Mouse (Mus musculus) intestine, postnatal 0 days (tissue): ENCODE results near the gene Zfand5. TPM values are rescaled to one million over a fixed set of nuclear protein-coding genes. Genes with fewer than 3 reads are reported as not detected.
A peak's percentile ranks its signal among the peaks of the same experiment; 100 is the strongest.

ENCODE experiments used
- ATAC-seq: fragments of 200-750 bp; cut with Nextera tagmentation; 2 replicates; pipeline ENCODE4 v1.8.0; 2017; ENCODE audit warnings: mild to moderate bottlenecking, moderate TSS enrichment, moderate library complexity
- H3K27ac ChIP-seq: fragments of 300-500 bp; sonication (generic); 2 replicates; pipeline ENCODE4 v1.5.1; 2014; ENCODE audit warnings: mild to moderate bottlenecking, low read depth, low read length, moderate library complexity
- H3K27me3 ChIP-seq: fragments of 300-500 bp; sonication (generic); replicated peaks from 2 replicates; pipeline ENCODE4 v1.6.1; 2014; ENCODE audit warnings: low read length, mixed read lengths; ENCODE audit not compliant: control insufficient read depth, insufficient read depth
- H3K36me3 ChIP-seq: fragments of 300-500 bp; sonication (generic); 2 replicates; pipeline ENCODE4 v1.6.1; 2014; ENCODE audit warnings: mild to moderate bottlenecking, moderate library complexity; ENCODE audit not compliant: control insufficient read depth, insufficient read depth
- H3K4me1 ChIP-seq: fragments of 300-500 bp; sonication (generic); replicated peaks from 2 replicates; pipeline ENCODE4 v1.6.1; 2014; ENCODE audit warnings: antibody characterized with exemption, low read length, mixed read lengths; ENCODE audit not compliant: control insufficient read depth, insufficient read depth
- H3K4me2 ChIP-seq: fragments of 300-500 bp; sonication (generic); replicated peaks from 2 replicates; pipeline ENCODE4 v1.6.1; 2014; ENCODE audit warnings: low read depth, mild to moderate bottlenecking, moderate library complexity
- H3K4me3 ChIP-seq: fragments of 300-500 bp; sonication (generic); 2 replicates; pipeline ENCODE4 v1.5.1; 2014; ENCODE audit warnings: low read depth, low read length
- H3K9ac ChIP-seq: fragments of 300-500 bp; sonication (generic); 2 replicates; pipeline ENCODE4 v1.6.1; 2014; ENCODE audit warnings: mild to moderate bottlenecking, low read depth, low read length
- H3K9me3 ChIP-seq: fragments of 300-500 bp; sonication (generic); 2 replicates; pipeline ENCODE4 v1.6.1; 2016; ENCODE audit warnings: mixed run types; ENCODE audit not compliant: control insufficient read depth
- CTCF ChIP-seq: sonication (generic); IDR thresholded peaks from 2 replicates; pipeline ENCODE4 v1.5.1; 2016; ENCODE audit warnings: low read depth, mild to moderate bottlenecking, control low read depth, antibody characterized with exemption, moderate library complexity
- WGBS: fragments of 180-500 bp; shearing (Covaris S2); extraction: QIAGEN DNeasy Blood & Tissue Kit; methylation state at CpG from one replicate; pipeline ENCODE4 v1.1.7; 2014; 5-methylcytosine and 5-hydroxymethylcytosine counted together
- polyA plus RNA-seq: library from polyadenylated mRNA; unstranded; fragments of >200 nt; fragmentation: Nextera tagmentation; extraction: Ambion mirVana; gene quantifications from 2 replicates; pipeline ENCODE4 v1.2.1, GENCODE M21; 2015

Zfand5 gene
- polyA plus RNA-seq, 1 experiment from 2014 or later = 95.9 TPM

- Histone ChIP-seq H3K4me1 (no peaks in the 10 kb centered on the region), H3K27me3 (no peaks in the 10 kb centered on the region), H3K27ac (no peak overlapping the region), H3K36me3 (no peaks in the 10 kb centered on the region), H3K9ac (no peak overlapping the region), H3K4me3 (no peak overlapping the region), H3K4me2 (no peak overlapping the region), H3K9me3 (no peaks in the 10 kb centered on the region)
- no peak for TF ChIP-seq CTCF
- WGBS = 71% methylated on average over 3 of the region's 3 CpGs
- ATAC-seq = no peak
These were observed 43.6 kb downstream of the Zfand5 start for GRCm38 (mm10) chr19:21315701-21316100.

GRCm38 (mm10) chr19:21319618-21320017 lies 47.5 kb downstream of the Zfand5 start:
- Histone ChIP-seq H3K9me3 (no peaks in the 10 kb centered on the region), H3K36me3 (no peaks in the 10 kb centered on the region), H3K4me1 (no peaks in the 10 kb centered on the region), H3K27me3 (no peaks in the 10 kb centered on the region), H3K4me2 (no peak overlapping the region), H3K4me3 (no peak overlapping the region), H3K27ac (no peak overlapping the region), H3K9ac (no peak overlapping the region)
- no peak for TF ChIP-seq CTCF
- ATAC-seq = no peak
- 88% methylated on average over 1 of the region's 1 CpGs for WGBS

- H3K27ac ChIP-seq = no peak overlapping the region
- no peaks in the 10 kb centered on the region for H3K4me1 ChIP-seq
- WGBS = 90% methylated on average over 3 of the region's 3 CpGs
- H3K27me3 ChIP-seq = no peaks in the 10 kb centered on the region
- TF ChIP-seq CTCF = no peak
- H3K9me3 ChIP-seq = no peaks in the 10 kb centered on the region
- ATAC-seq = no peak
- H3K9ac ChIP-seq = no peak overlapping the region
- no peak overlapping the region for H3K4me2 ChIP-seq
- H3K4me3 ChIP-seq = no peak overlapping the region
- no peaks in the 10 kb centered on the region for H3K36me3 ChIP-seq
These were observed 53.3 kb downstream of the Zfand5 start for GRCm38 (mm10) chr19:21325333-21325732.

DNA sequence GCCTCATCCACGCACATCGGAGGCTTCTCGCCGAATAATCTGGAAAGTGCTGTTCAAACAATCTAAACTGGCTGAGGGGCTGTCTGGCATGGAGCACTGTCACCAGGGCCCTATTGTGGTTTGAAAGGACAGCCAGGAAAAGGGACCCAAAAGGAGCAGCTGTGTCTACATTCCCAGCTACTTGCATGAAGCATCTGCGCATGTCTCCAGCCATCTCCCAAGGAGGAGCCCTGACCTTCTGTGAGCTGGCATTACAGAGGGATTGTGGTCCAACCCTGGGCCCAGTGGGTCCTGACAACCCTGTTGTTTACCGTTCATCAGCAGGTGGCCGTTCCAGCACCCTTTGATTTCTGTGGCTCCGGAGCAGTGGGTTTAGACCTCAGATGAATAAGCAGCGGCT lies 56.9 kb downstream of the Zfand5 start:
- Histone ChIP-seq H3K9me3 (no peaks in the 10 kb centered on the region), H3K27me3 (0 out of 2 replicates have a peak, but pooled peaks cover 1% of the 10 kb centered on the region), H3K27ac (no peak overlapping the region), H3K4me2 (no peak overlapping the region), H3K4me3 (no peak overlapping the region), H3K36me3 (no peaks in the 10 kb centered on the region), H3K9ac (no peak overlapping the region), H3K4me1 (no peaks in the 10 kb centered on the region)
- TF ChIP-seq CTCF = no peak
- WGBS = 75% methylated on average over 9 of the region's 9 CpGs
- ATAC-seq = no peak

GRCm38 (mm10) chr19:21329770-21330169 lies 57.7 kb downstream of the Zfand5 start:
- 36% methylated on average over 5 of the region's 5 CpGs for WGBS

DNA sequence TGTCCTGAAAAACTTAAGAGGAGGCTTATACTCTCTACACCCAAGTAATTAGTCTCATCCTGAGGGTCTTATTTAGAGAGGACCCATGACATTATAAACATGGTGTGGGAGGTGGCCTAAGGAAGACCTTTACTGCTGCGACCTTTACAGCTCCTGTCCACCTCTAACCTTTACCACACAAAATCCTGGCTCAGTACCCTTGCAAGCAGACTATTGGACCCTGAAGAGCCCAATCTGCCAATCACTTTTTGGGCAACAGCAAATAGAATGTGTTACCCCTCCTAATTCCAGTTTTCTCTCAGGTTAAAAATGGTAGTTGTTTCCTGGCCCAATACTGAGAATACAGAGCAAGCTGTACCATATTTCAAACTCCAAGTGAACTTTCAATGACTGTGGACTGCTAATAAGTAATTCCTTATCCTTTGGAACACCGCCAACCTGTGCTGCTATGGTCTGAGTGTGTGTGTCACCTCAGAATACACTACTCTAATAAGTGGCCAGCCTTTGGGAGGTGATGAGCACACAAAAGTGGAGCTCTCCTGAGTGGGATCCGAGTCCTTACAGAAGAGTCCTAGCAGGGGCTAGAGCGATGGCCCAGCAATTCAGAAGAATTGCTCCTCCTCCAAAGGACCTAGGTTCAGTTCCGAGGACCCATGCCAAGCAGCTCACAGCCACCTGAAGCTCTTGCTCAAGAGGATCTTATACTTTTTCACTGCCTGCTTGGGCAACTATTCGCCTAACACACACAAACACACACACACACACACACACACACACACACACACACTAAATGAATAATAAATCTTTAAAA lies 58.4 kb downstream of the Zfand5 start:
- Histone ChIP-seq H3K4me1 (no peaks in the 10 kb centered on the region), H3K27ac (no peak overlapping the region), H3K36me3 (no peaks in the 10 kb centered on the region), H3K4me3 (no peak overlapping the region), H3K9ac (no peak overlapping the region), H3K4me2 (no peak overlapping the region), H3K27me3 (0 out of 2 replicates have a peak, but pooled peaks cover 4% of the 10 kb centered on the region), H3K9me3 (no peaks in the 10 kb centered on the region)
- no peak for TF ChIP-seq CTCF
- 85% methylated on average over 6 of the region's 6 CpGs for WGBS
- ATAC-seq = no peak

More at GRCm38 (mm10) chr19:21329770-21330169, 57.7 kb downstream of the Zfand5 start:
- Histone ChIP-seq H3K9ac (no peak overlapping the region), H3K4me2 (no peak overlapping the region), H3K4me3 (no peak overlapping the region), H3K4me1 (no peaks in the 10 kb centered on the region), H3K27me3 (0 out of 2 replicates have a peak, but pooled peaks cover 4% of the 10 kb centered on the region), H3K27ac (no peak overlapping the region), H3K9me3 (no peaks in the 10 kb centered on the region), H3K36me3 (no peaks in the 10 kb centered on the region)
- no peak for TF ChIP-seq CTCF
- peak; percentile 57 for ATAC-seq
